Mouse (Mus musculus) spleen, adult 18-20 months (tissue): Measurements from ENCODE around the gene Alkbh1.
"Not testable (repeated sequence)": the region's sequence is repeated elsewhere in the genome, so short reads cannot be mapped to it uniquely, and the experiment has no call there.

Experiments used
- DNase-seq, 2 experiments: peaks; one replicate each; pipeline ENCODE4 v3.0.0; 2022; ENCODE audit warnings: mixed read lengths in 2 of 2

Gene Alkbh1

DNA sequence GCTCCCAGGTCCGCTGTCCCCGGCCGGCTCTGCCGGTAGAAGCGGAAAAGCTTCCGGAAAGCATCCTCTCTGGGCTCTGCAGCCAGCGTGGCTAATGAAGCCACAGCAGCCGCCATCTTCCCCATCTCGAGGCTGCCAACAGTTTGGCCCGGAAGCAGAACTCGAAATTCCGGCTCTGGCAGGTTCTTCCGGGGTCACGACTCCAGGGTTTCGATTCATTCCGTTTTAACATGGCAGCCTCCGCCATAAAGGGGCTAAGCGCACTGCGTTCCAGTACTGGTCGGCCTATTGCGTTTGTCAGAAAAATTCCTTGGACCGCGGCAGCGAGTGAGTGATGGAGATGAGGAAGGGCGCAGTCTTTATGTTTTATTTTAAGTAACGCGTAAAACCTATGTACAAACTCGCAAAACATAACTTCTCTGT is at the start of gene Alkbh1, which contains the start of gene Slirp:
Gene Alkbh1 (minus strand): TSS at position 318 of the 423 bp plus-strand sequence.
Gene Slirp (plus strand): TSS at position 197 of the 423 bp plus-strand sequence.
- DNase-seq: peak; percentile 70 to 76

DNA sequence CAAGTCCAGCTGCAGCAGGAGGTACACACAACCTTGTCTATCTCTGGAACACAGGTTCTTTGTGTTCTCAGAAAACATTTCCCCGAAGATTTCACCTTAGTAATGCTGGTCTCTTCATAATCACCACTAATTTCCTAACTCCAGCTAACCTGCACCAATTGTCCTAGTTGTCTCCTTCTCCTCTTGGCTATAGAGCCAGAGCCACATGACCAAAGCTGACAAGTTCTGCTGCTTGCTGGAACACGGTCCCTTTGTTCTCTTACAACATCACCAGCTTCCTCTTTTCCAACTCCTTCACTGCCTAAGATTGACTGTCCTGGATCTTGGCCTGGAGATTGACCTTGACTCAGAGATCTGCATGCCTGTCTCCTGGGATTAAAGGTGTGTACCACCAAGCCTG is 44.9 kb upstream of the Alkbh1 start:
- not testable (repeated sequence) for DNase-seq

DNA sequence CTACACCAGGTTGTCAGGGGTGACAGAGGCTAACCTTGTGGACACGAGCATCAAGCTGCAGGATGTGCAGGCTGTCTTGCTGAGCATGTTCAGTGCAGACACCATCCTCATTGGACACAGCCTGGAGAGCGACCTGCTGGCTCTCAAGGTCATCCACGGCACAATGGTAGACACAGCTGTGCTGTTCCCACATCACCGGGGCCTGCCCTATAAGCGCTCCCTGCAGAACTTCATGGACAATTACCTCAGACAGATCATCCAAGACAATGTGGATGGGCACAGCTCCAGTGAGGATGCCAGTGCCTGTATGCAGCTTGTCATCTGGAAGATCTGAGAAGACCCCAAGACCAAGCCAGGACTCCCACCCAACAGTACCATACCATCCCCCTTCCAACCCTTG is 38.7 kb upstream of the Alkbh1 start:
- DNase-seq: not testable (repeated sequence)

DNA sequence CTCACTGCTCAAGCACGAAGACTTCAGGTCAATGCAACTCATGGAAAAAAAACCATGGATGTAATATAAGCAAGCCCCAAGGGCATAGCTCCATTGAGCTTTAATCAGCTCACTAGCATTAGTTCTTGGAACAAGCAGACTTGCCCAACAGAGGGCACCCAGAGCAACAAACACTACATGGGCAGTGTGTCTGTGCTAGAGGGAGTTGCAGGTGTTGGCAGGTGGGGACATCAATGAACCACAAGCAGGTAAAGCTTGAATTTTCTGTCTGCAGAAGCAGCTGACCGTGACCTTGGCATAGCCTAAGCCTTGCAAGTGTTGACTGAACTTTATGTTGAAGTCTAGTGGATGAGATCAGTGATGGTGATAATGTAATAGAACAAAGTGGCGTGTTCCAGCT is 30.9 kb upstream of the Alkbh1 start:
- no peak for DNase-seq

DNA sequence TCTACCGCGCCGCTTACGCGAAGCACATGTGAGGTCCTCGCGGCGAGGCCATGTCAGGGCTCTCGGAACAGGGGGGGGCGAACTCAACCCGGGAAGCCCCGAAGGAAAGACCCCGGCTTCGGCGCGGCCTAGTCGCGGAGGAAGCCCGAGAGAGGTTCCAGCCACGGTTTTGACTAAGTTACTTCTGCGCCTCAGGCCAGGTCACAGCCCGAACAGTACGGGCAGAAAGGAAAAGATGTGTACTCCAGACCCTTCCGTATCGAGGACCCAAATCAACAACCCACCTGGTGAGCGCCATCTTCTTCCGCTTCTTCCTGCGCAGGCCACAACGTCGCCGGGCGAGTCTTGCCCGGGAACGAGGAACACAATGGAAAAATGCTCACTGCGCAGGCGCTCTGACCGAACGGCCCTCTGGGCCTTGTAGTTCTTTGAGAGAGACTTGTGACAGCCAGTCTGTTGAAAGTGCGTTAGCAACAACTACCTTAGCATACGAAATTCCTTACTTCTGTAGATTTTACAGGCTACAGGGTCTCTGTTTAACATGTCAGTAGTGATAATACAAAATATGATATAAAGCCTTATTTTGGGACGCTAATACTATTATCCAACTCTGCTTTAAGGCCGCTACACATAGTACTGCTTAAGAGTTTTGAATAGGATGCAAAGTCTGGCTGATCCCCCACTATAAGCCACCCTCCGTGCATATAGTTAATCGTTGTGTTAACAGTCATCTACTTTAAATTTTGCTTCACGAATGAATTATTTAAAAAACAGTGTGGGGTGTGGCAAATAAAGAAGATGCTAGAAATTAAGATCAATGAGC is 28.4 kb upstream of the Alkbh1 start, which contains the start of gene Snw1:
Gene Snw1 (minus strand): TSS at position 311 of the 823 bp plus-strand sequence.
- peak; percentile 90 to 93 for DNase-seq

DNA sequence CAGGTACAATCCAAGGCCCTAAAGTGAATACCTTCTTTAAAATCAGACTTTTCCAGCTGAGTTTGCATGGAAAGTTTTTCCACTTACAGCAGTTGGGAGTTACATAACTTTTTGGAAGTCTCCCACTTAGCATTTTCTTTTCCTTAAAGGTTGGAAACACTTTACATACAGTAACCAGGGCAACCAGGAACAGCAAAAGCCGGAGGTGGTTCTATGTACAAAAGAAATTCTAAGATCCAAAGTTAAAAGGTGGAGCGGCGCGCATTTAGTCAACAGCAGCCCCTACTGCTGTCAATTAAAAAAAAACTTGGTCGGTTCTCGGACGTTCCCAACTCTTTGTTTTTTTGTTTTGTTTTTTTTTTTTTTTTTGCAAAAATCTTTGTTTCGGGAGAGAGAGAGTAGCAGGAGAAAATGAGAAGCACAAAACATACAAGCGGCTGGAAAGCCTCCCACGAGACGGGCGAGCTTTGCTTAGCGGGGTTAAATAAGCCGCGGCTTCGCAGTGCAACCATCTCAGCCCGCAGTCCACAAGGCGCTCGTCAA is 27.7 kb upstream of the Alkbh1 start:
- DNase-seq: no peak

DNA sequence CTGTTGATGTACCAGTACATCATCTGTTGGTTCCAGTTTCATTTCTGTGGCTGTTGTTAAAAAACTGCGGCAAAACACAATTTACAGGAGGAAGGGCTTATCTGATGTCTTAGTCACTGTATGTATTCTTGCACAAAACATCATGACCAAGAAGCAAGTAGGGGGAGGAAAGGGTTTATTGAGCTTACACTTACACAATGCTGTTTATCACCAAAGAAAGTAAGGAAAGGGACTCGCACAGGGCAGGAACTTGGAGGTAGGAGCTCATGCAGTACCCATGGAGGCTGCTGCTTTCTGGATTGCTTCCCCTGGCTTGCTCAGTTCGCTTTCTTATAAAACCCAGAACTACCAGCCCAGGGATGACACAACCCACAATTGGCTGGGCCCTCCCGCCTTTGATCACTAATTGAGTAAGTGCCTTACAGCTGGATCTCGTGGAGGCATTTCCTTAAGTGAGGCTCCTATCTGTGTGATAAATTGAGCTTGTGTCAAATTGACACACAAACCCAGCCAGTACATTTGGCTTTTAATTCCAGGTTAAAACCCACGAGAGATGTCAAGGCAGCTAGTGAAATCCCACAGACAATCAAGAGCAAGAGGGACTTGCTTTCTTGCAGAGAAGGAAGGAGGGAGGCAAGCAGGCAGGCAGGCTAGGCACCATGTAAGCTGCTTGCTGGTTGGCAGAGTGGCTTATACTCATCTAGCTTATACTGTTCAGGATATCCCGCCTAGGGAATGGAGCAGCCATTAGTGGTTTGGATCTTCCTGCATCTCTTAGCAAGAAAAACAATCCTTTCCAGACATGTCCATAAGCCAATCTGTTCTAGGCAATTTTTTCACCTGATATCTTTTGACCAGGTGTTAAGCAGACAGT is 26.7 kb upstream of the Alkbh1 start:
- DNase-seq: no peak

DNA sequence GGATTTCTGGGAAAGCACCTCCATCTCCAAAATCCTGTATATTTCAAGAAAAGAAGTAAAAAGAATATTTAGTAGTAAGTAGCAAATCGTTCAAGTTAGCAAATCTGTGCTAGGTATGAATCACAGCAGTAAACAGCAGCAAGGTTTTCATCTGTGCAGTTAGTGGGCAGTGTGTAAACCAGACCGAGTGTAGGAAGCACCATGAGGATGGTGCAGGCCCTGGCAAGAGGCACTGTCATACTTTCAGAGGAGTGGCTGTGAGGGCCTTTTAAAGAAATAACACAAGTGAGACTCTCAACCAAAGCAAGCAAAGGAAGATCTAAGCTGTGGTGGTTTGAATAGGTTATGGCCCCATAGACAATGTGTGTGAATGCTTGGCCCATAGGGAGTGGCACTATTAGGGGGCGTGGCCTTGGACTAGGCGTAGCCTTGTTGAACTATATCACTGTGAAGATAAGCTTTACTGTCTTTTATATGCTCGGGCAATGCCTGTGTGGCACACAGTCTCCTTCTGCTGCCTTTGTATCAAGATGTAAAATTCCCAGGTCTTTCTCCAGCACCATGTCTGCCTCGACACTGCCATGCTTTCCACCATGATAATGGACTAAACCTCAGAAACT is 21.0 kb upstream of the Alkbh1 start:
- no peak for DNase-seq

DNA sequence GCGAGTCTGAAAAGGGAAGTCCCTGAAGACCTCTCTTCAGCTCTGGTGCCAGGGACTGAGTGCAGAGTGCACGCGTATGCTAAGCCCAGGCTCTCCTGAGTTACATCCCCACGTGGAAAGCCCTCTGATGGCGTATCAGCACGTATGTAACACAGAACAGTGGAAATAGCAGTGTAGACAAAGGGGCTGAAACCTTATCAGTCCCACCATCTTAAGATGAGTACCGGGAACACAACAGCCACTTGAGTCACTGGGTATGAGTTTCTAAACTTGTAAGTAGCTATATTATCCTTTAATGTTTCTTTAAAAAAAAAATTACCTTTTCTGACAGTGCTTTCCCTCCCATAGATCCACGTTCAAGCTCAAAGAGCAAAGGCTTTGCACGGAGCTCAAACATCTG is 5.6 kb upstream of the Alkbh1 start:
- no peak for DNase-seq

DNA sequence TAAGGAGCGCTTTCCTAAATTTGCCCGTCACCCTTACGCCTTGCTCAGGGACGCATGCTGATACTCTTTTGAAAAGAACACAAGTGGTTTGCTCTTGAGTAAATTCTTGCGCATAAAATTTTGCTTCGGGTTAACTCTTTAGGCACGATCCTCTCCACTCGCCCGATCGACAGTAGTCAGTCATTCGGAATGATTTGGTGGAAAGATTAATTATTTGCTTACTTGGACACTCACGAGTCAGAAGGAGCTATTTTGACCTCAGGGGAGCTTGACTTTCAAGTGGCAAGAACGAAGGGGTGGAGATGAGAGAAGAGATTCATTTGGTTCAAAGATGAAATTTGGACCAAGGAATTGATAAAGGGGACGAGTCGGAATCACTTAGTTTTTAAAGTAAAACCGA is 394 bp upstream of the Alkbh1 start:
- DNase-seq: no peak

DNA sequence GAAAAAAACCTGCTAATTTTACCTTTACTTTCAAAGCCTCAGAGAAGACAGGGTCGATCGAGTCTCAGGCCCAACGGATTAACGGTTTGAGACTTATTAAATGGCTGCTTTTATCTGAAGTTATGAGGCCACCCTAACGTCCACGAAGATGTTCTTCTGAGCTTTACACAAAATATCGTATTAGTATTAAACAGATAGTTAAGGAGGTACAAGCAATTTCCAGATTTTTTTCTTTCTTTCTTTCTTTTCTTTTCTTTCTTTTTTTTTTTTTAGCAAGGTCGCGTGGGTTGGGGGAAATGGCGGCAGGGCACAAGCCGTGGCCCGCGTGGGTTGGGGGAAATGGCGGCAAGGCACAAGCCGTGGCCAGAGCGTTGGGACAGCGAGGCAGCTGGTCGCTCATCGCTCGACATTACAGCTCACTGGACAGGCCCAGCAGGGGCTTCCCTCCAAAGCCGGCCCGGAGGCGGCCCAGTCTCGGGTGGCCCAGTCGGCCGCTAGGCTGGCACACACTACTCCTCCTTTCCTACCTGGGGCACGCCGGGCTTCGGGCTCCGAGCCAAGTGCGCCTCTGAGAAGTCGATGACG is 610 bp downstream of the Alkbh1 start:
- no peak for DNase-seq

DNA sequence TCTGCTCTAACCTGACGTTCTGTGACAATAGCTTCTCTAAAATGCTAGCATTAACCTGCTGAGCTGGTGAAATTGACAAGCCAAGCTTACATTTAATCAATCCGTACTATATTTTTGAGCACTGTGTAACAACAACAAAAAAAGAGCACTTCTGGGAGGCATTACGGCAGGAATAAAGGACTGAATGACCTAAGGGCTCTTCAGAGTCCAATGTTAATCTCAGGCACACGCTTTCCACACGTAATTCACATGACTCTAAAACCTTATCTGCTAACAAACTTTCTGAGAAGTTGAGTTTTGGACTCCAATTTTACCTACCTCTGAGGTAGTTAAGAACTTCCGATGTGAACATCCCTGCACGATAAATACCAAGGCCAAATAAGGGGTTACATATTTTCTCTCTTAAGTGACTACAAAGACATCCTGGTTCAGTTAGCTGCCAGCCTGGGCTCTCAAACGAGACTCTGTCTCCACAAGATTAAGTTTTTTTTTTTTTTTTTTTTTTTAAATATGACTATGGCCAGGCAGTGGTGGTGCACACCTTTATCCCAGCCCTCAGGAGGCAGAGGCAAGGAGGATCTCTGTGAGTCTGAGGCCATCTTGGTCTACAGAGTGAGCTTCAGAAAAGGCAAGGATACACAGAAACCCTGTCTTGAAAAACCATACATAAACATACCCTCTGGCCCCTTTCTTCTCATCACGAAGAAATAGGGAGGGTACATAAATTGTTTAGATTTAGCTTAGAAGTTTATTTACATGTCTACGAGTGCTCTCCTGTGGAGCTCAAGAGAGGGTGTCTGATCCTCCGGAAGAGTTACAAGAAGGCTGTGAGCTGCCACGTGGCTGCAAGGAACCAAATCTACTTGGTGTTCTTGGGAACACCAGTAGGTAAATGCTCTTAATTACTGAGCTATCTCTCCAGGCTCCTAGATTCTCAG is 1.4 kb downstream of the Alkbh1 start:
- DNase-seq: no peak

DNA sequence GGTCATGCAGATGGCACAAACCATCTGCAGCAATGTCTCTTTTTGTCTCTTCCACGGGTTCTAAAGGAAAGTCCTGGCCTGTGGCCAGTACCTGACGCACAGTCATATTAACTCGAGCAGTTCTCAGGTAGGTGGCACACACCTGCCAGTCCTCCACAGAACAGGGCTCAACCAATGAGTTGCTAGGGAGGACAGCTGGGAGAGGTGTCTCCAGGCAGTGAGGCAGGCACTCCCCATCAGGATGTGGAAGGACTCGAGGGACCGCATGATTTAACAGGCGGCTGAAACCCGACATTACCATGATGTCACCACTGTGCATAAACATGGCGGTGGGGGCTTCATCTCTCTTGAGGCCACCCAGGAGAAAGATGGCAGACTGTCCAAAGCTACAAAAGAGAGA is 14.9 kb downstream of the Alkbh1 start:
- DNase-seq: no peak

DNA sequence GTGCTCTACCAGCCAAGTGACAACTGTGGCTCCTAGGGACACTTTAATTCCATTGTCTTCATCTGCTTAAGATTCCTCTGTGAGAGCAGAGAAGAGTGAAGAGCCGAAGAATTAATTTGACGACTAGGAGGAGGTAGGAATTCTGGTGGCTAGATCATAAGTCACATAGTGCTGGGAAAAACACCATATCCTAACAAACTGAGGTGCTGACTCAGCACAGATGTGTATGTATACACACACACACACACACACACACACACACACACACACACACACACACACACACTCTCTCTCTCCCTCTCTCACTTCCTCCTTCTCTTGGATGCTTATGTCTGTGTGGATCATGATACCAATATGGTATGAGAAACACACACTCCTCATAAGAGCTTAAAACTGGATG is 15.5 kb downstream of the Alkbh1 start:
- DNase-seq: no peak

DNA sequence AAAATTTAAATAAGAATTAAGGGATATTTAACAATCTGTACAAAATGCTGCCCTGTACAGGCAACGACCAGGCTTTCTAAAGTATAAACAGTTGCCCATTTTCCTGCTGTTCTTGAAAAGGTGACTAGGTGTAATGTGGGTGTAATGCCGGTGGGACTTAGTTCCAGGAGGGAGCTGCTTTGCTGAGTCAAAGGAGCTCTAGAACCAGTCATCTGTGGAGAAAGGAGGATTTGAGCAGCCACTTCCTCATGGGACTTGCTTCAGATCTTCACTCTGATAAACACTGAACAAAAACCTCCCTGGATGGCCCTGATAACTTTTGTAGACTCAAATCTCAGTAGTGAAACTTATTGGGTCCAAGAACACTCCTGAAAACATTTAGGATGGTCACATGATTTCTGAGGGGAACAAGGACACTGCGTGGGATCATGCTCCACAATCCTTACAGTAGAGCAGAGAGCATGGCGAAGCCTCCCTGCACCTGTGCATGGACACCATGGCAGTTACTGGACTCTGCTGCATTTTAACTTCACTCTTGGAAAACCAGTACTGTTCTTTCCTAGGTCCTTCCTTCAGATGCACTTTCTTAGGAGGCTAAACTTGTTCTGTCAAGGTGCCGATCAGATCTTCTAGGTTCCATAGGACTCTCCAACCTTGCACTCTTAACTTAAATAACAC is 17.3 kb downstream of the Alkbh1 start:
- DNase-seq: no peak

DNA sequence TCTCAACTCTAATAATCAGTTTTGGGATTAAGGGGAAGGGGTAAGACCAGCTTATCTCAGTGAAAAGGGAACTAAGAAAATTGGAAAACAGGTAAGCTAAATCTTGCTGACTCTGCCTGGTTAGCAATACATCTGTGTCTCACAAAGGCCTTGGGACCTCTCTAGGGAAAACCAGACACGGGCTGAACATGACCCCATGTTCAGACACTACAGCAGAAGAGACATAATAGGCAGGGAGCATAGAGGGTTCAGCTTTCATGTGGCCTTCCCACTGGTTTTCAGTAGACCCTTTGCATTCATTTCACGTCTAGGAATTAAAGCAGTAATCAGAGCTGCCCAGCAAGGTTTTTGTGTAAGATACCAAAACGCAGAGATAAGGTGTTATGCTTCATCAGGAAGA is 19.3 kb downstream of the Alkbh1 start:
- DNase-seq: no peak

DNA sequence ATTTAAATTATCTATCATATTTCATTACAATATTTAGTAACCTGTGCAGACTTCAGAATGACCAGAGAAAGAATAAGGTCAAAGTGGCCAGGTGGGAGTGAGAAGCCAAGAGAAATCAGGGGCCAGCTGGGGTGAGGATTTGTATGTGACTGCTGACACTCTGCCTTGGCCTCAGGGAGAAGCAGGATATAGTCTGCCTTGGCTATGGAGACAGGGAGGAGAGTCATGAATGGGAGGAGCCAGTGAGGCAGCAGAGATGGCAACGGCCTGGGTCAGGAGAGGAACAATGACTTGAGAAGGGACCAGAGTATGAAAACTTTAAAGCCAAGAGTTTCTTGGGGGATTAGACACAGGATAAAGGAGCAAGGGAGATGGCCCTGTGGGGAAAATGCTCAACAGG is 20.1 kb downstream of the Alkbh1 start:
- no peak for DNase-seq

DNA sequence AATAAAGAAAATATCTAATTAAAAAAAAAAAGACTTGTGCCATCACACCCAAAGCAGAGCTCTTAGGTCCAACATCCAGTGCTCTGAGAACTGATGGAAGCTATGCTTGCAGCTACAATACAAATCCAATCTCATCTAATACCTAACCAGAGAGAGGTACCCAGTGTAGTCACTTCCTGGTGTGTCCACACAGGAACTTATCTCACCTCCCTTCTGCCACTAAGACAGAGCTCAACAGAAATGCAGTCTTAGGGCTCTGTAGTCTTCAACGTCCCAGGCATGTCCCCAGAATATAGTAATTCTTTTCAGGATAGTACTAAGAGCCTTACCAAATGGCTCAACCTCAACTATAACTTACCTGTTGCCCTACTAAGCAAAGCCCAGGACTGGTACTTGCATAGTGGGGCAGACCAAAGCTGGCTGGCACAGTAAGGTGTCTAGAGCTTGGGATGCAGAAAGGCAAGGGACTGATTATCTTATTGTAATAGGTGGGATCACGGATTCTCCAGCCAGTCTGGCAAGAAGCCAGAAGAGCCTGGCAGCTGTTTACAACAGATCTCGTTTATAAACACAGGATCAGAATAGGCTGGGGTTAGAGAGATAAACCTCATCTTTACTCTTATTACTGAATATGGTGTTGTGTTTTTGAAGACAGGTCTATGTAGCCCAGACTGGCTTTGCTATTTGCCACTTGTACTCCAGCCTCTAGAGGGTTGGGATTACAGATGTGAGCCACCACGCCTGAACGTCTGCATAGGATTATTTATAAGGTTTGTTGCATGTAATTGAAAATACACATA is 21.9 kb downstream of the Alkbh1 start:
- no peak for DNase-seq

DNA sequence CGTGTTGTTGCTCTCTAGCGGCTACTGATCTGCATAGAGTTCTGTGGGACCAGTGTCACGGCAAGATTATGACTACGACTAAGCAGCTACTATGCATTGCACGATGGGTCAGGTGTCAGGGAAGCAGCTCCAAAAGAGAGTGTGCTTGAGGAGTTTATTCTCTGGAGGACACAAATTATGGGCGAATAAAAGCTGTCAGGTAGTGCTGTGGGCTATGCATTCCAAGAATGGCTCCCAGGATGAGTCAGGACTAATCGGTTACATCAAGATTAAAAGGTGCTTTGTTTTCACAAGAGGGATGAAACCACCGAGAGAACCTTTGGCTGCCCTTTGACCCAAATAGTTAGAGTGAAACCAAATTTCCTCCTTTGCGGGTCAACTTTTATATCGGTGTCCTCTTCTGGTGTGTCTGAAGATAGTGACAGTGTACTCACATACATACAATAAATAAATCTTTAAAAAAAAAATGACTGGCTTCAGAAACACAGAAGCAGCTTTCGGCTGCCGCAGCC is 23.8 kb downstream of the Alkbh1 start:
- no peak for DNase-seq

DNA sequence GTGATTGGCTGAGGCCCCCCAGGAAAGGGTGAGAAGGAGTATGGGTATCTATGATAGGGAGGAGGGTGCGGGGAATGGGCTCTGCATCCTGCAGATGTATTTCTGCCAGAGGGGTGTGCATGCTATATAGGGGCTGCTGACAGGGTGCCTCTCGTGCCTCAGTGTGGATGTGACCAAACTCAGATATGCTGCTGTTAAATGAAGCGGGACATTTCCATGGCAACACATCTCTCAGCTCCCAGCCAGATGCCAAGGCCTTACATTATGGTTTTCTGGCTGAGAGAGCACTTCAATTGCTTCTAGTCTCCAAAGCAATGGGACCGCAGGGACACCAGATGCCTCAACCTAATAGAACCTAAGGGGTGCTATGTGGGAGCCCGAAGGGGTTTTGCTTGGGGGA is 24.9 kb downstream of the Alkbh1 start:
- no peak for DNase-seq
